Mouse (Mus musculus) left cerebral cortex, adult 9 months (tissue): ENCODE data around the gene Prf1.

ENCODE experiments used
- DNase-seq, 2 experiments: peaks; one replicate each; pipeline ENCODE4 v3.0.0; 2022; ENCODE audit warnings: low spot score in 2 of 2

Gene Prf1

GRCm38 (mm10) chr10:61297477-61297876, at the start of gene Prf1:
TSS of gene Prf1 (plus strand) at chr10:61297833.
- no peak for DNase-seq

GRCm38 (mm10) chr10:61248596-61249114, 49.0 kb upstream of the Prf1 start:
- no peak for DNase-seq

- no peak for DNase-seq
Measured at GRCm38 (mm10) chr10:61249951-61250350, 47.7 kb upstream of the Prf1 start.

GRCm38 (mm10) chr10:61254761-61255160, 42.9 kb upstream of the Prf1 start:
- DNase-seq: peak in 1 of 2 experiments; percentile 20

GRCm38 (mm10) chr10:61255190-61255589, 42.4 kb upstream of the Prf1 start:
- no peak for DNase-seq

GRCm38 (mm10) chr10:61256665-61257064, 41.0 kb upstream of the Prf1 start:
- DNase-seq: no peak

GRCm38 (mm10) chr10:61258131-61258530, 39.5 kb upstream of the Prf1 start:
- peak; percentile 22 to 50 for DNase-seq

GRCm38 (mm10) chr10:61261229-61262156, 36.1 kb upstream of the Prf1 start:
- DNase-seq: no peak

- DNase-seq: no peak
Measured at GRCm38 (mm10) chr10:61263606-61264005, 34.0 kb upstream of the Prf1 start.

GRCm38 (mm10) chr10:61267378-61267777, 30.3 kb upstream of the Prf1 start:
- DNase-seq: no peak

GRCm38 (mm10) chr10:61272089-61272626, 25.5 kb upstream of the Prf1 start:
- no peak for DNase-seq

GRCm38 (mm10) chr10:61272631-61273030, 25.0 kb upstream of the Prf1 start:
- no peak for DNase-seq

GRCm38 (mm10) chr10:61273081-61273843, 24.4 kb upstream of the Prf1 start, which contains the start of gene Adamts14:
TSS of gene Adamts14 (minus strand) at chr10:61273438.
- no peak for DNase-seq

GRCm38 (mm10) chr10:61273844-61274215, 23.8 kb upstream of the Prf1 start:
- DNase-seq: no peak

- no peak for DNase-seq
Measured at GRCm38 (mm10) chr10:61274532-61274931, 23.1 kb upstream of the Prf1 start.

- peak in 1 of 2 experiments; percentile 17 for DNase-seq
Measured at GRCm38 (mm10) chr10:61275669-61276110, 21.9 kb upstream of the Prf1 start.

GRCm38 (mm10) chr10:61277051-61277450, 20.6 kb upstream of the Prf1 start:
- no peak for DNase-seq

GRCm38 (mm10) chr10:61277918-61278674, 19.5 kb upstream of the Prf1 start:
- DNase-seq: no peak

- DNase-seq: no peak
Measured at GRCm38 (mm10) chr10:61281115-61281514, 16.5 kb upstream of the Prf1 start.

GRCm38 (mm10) chr10:61284309-61284708, 13.3 kb upstream of the Prf1 start:
- DNase-seq: no peak

GRCm38 (mm10) chr10:61285271-61285670, 12.4 kb upstream of the Prf1 start:
- no peak for DNase-seq
